Mouse (Mus musculus) stomach, adult 2 months (tissue): ENCODE measurements around the gene Vps25. TPM values are rescaled to one million over a fixed set of nuclear protein-coding genes. Genes with fewer than 3 reads are reported as not detected.

ENCODE experiments used
- polyA plus RNA-seq: library from polyadenylated mRNA; depleted of rRNA; stranded (reverse); fragments of >200 nt; gene quantifications from 2 replicates; pipeline ENCODE4 v1.2.3, GENCODE M21; 2012; rRNA removed

Vps25 gene
- polyA plus RNA-seq: 72.1 and 77.8 TPM in 2 replicates

GRCm38 (mm10) chr11:101253613-101254389, at the start of gene Vps25:
Gene Vps25 (plus strand): TSS chr11:101253707.

GRCm38 (mm10) chr11:101226065-101226701, 27.3 kb upstream of the Vps25 start, which contains the start of gene Ezh1:
Gene Ezh1 (minus strand): TSS chr11:101226463.

GRCm38 (mm10) chr11:101245855-101246701, 7.4 kb upstream of the Vps25 start, which contains the start of gene Ramp2:
Gene Ramp2 (plus strand): TSS chr11:101246028.

GRCm38 (mm10) chr11:101259948-101260825, 6.7 kb downstream of the Vps25 start, which contains the start of gene Wnk4:
Gene Wnk4 (plus strand): TSS chr11:101260567.

GRCm38 (mm10) chr11:101278223-101279192, 25.0 kb downstream of the Vps25 start, which contains the start of the genes Cntd1 and Coa3:
Gene Cntd1 (plus strand): TSS chr11:101279012.
Gene Coa3 (minus strand): TSS chr11:101279114.

GRCm38 (mm10) chr11:101302004-101302798, 48.7 kb downstream of the Vps25 start, which contains the start of gene Becn1:
Gene Becn1 (minus strand): TSS chr11:101302286.

Other genes starting within 250 kb of the Vps25 start
- gene Atp6v0a1, start 244.3 kb upstream of the Vps25 start, polyA plus RNA-seq: 46.3 and 53.1 TPM in 2 replicates
- 19.1 and 22.4 TPM in 2 replicates for gene Naglu, start 183.7 kb upstream of the Vps25 start, polyA plus RNA-seq
- gene Hsd17b1, start 175.3 kb upstream of the Vps25 start, polyA plus RNA-seq: 0.17 and 0.28 TPM in 2 replicates
- gene Coasy, start 171.1 kb upstream of the Vps25 start, polyA plus RNA-seq: 21.0 and 26.1 TPM in 2 replicates
- 30.3 and 32.5 TPM in 2 replicates for gene Mlx, start 166.4 kb upstream of the Vps25 start, polyA plus RNA-seq
- 0.12 and 0.17 TPM in 2 replicates for gene Psmc3ip, start 158.3 kb upstream of the Vps25 start, polyA plus RNA-seq
- 22.6 and 22.7 TPM in 2 replicates for gene Retreg3, start 133.8 kb upstream of the Vps25 start, polyA plus RNA-seq
- gene Tubg1, start 133.8 kb upstream of the Vps25 start, polyA plus RNA-seq: 8.8 and 9.5 TPM in 2 replicates
- gene Tubg2, start 97.8 kb upstream of the Vps25 start, polyA plus RNA-seq: 2.2 and 2.7 TPM in 2 replicates
- 2.1 and 3.0 TPM in 2 replicates for gene Cntnap1, start 83.2 kb upstream of the Vps25 start, polyA plus RNA-seq
- gene Plekhh3, start 82.4 kb upstream of the Vps25 start, polyA plus RNA-seq: 48.6 and 67.7 TPM in 2 replicates
- 0.55 TPM in 1 of 2 replicates, not detected in the other for gene Ccr10, start 78.3 kb upstream of the Vps25 start, polyA plus RNA-seq
- 9.5 and 10.8 TPM in 2 replicates for gene Ezh1, start 27.2 kb upstream of the Vps25 start, polyA plus RNA-seq
- 28.0 and 40.4 TPM in 2 replicates for gene Ramp2, start 7.7 kb upstream of the Vps25 start, polyA plus RNA-seq
- gene Wnk4, start 6.9 kb downstream of the Vps25 start, polyA plus RNA-seq: 11.2 TPM in 2 replicates
- 0.04 and 0.05 TPM in 2 replicates for gene Cntd1, start 25.3 kb downstream of the Vps25 start, polyA plus RNA-seq
- gene Coa3, start 25.4 kb downstream of the Vps25 start, polyA plus RNA-seq: 322 and 371 TPM in 2 replicates
- 45.6 and 56.4 TPM in 2 replicates for gene Becn1, start 48.6 kb downstream of the Vps25 start, polyA plus RNA-seq
- gene Psme3, start 62.5 kb downstream of the Vps25 start, polyA plus RNA-seq: 15.1 and 19.9 TPM in 2 replicates
- gene Aoc2, start 71.4 kb downstream of the Vps25 start, polyA plus RNA-seq: 2.2 and 2.3 TPM in 2 replicates
- 10.8 and 13.3 TPM in 2 replicates for gene Aoc3, start 76.9 kb downstream of the Vps25 start, polyA plus RNA-seq
- not detected in 2 replicates for gene G6pc, start 113.9 kb downstream of the Vps25 start, polyA plus RNA-seq
- gene Aarsd1, start 163.9 kb downstream of the Vps25 start, polyA plus RNA-seq: 9.5 and 10.3 TPM in 2 replicates
- gene Gm27029, start 171.1 kb downstream of the Vps25 start, polyA plus RNA-seq: not detected in 2 replicates
- gene Rundc1, start 171.4 kb downstream of the Vps25 start, polyA plus RNA-seq: 15.6 and 17.9 TPM in 2 replicates
- gene Ptges3l, start 171.6 kb downstream of the Vps25 start, polyA plus RNA-seq: 2.6 and 3.7 TPM in 2 replicates
- 103 and 107 TPM in 2 replicates for gene Rpl27, start 188.6 kb downstream of the Vps25 start, polyA plus RNA-seq
- gene Ifi35, start 194.7 kb downstream of the Vps25 start, polyA plus RNA-seq: 16.6 and 18.3 TPM in 2 replicates
- 7.1 and 8.6 TPM in 2 replicates for gene Rnd2, start 211.3 kb downstream of the Vps25 start, polyA plus RNA-seq
- gene Vat1, start 212.5 kb downstream of the Vps25 start, polyA plus RNA-seq: 72.9 and 93.3 TPM in 2 replicates